In the genomic region with DNA sequence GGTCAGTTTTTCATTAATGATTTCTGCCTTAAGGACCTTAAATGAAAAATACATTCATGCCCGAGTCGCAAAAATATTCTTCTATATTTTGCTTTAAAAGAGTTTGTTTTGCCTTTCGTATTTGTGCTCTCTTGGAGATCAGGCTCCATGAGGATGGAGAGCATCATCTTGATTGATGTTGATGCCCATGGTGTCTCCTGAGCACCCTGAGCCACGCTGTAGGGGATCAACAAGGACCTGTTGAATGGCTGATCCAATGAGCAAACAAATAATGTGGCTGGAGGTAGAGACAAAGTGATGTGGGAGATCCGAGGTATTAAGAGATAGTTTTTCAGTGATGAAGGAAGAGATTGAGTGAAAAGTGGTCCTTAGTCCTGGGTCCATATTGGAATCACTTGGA, we compare ENCODE assay signal across 38 mouse cellular contexts. TPM values are rescaled to one million over a fixed set of nuclear protein-coding genes. Genes with fewer than 3 reads are reported as not detected.
"Had no signal": no experiment of that assay in that cellular context is flagged by ENCODE, and none has a peak within 500 bp of the region (broad histone marks: within the 10 kb centered on the region; RNA-seq: fewer than 3 reads in every experiment).

No protein-coding gene starts in this region.

- H3K4me1 ChIP-seq: heart, embryonic 12.5 days; heart, embryonic 13.5 days; heart, embryonic 15.5 days; hindbrain, embryonic 10.5 days; hindbrain, embryonic 12.5 days; hindbrain, embryonic 13.5 days; hindbrain, embryonic 15.5 days; intestine, embryonic 15.5 days; kidney, embryonic 15.5 days had no signal

- H3K27me3 ChIP-seq: heart, embryonic 12.5 days; heart, embryonic 13.5 days; heart, embryonic 15.5 days; hindbrain, embryonic 12.5 days; hindbrain, embryonic 13.5 days; hindbrain, embryonic 15.5 days; intestine, embryonic 15.5 days; kidney, embryonic 15.5 days had no signal

- H3K36me3 ChIP-seq: heart, embryonic 12.5 days; heart, embryonic 13.5 days; heart, embryonic 15.5 days; hindbrain, embryonic 10.5 days; hindbrain, embryonic 12.5 days; hindbrain, embryonic 13.5 days; hindbrain, embryonic 15.5 days; intestine, embryonic 15.5 days; kidney, embryonic 15.5 days had no signal

- H3K9me3 ChIP-seq: heart, embryonic 13.5 days; heart, embryonic 15.5 days; hindbrain, embryonic 10.5 days; hindbrain, embryonic 12.5 days; hindbrain, embryonic 13.5 days; hindbrain, embryonic 15.5 days; intestine, embryonic 15.5 days; kidney, embryonic 15.5 days had no signal

- DNase-seq: heart, postnatal 10 days; heart, postnatal 14 days; heart, postnatal 36 days; heart, postnatal 4 days; kidney, adult 11 months; kidney, adult 18-20 months; kidney, adult 2 months; kidney, adult 8-10 months; kidney, adult 9 months; kidney, postnatal 10 days; kidney, postnatal 14 days; kidney, postnatal 25 days; kidney, postnatal 36 days; kidney, postnatal 4 days; layer of hippocampus, adult 9-11 months; layer of hippocampus, postnatal 36 days had no signal

- H3K27ac ChIP-seq: heart, embryonic 13.5 days; heart, embryonic 15.5 days; hindbrain, embryonic 10.5 days; hindbrain, embryonic 12.5 days; hindbrain, embryonic 13.5 days; hindbrain, embryonic 14.5 days; hindbrain, embryonic 15.5 days; hindbrain, postnatal 0 days; intestine, embryonic 15.5 days; kidney, embryonic 15.5 days; kidney, postnatal 0 days; layer of hippocampus, adult 2 months; left cerebral cortex, adult 2 months had no signal

- H3K4me3 ChIP-seq: heart, embryonic 12.5 days; heart, embryonic 13.5 days; heart, embryonic 15.5 days; hindbrain, embryonic 10.5 days; hindbrain, embryonic 12.5 days; hindbrain, embryonic 13.5 days; hindbrain, embryonic 15.5 days; intestine, embryonic 15.5 days; kidney, embryonic 15.5 days; layer of hippocampus, adult 2 months; left cerebral cortex, adult 2 months had no signal

- H3K9ac ChIP-seq: heart, embryonic 12.5 days; heart, embryonic 13.5 days; heart, embryonic 15.5 days; hindbrain, embryonic 12.5 days; hindbrain, embryonic 13.5 days; hindbrain, embryonic 14.5 days; hindbrain, embryonic 15.5 days; intestine, embryonic 15.5 days; kidney, embryonic 15.5 days had no signal

RNA-seq across cellular contexts. Expression of a gene that starts 19.2 kb away (rescaled TPM):
- total RNA-seq: heart, postnatal 25 days; layer of hippocampus, adult 18-20 months; layer of hippocampus, adult 2 months; layer of hippocampus, postnatal 10 days; layer of hippocampus, postnatal 14 days; layer of hippocampus, postnatal 25 days; layer of hippocampus, postnatal 36 days had no signal
- polyA plus RNA-seq: heart, embryonic 13.5 days; hindbrain, embryonic 10.5 days; hindbrain, embryonic 11.5 days; hindbrain, embryonic 12.5 days; hindbrain, embryonic 13.5 days; hindbrain, embryonic 14.5 days; hindbrain, embryonic 15.5 days; hindbrain, embryonic 16.5 days; hindbrain, postnatal 0 days; kidney, embryonic 14.5 days; kidney, embryonic 15.5 days had no signal
